In the genomic region with DNA sequence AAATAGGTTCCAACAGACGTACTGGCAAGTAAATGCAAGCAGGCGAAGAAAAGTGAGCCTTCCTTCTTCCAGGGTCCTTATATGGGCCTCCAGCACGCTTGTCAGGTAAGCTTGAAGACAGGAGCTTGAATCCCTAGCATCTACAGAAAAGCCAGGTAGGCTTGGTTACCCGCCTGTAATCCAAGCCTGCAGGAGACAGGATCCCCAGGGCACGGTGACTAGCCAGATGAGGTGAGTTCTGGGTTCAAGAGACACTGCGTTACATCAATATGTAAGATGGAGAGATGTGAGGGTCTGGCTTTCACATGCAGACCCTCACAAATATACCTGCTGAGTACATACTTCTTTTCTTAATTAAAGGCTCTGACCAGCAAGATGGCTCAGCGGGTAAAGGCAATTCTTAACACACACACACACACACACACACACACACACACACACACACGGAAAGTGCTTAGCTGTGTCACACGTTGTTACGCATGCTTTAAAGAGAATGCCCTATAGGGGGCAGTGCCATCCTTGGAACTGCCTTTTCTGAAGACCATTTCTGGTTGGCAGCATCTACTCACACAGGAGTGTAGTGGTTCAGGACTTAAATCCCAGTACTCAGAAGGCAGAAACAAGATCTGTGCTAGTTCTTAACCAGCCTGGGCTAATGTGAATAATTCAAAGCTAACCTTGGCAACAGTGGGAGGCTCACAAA, we compare ENCODE assay signal across 7 mouse cellular contexts. TPM values are rescaled to one million over a fixed set of nuclear protein-coding genes. Genes with fewer than 3 reads are reported as not detected.
DNase-seq lines count a peak whose midpoint lies in the region; ATAC-seq and TF ChIP-seq lines count a peak whose summit lies in the region.

No protein-coding gene starts in this region.

- no peak for TF ChIP-seq CTCF in ES-Bruce4 (IDR thresholded peaks at IDR 0.05; ENCODE audit: low read depth, low read length)

- H3K27me3 ChIP-seq in ES-Bruce4 (ENCODE audit: control insufficient read depth, insufficient read depth, low read length, poor library complexity, severe bottlenecking) = no peaks in the 10 kb centered on the region
- peaks cover 4% of the 10 kb centered on the region; the same call in 1 of the 2 replicates for H3K27me3 ChIP-seq in embryonic facial prominence, embryonic 13.5 days
- no peaks in the 10 kb centered on the region for H3K27me3 ChIP-seq in hindbrain, embryonic 11.5 days (ENCODE audit: control insufficient read depth, insufficient read depth, low read length)

- no peak for ATAC-seq in embryonic facial prominence, embryonic 13.5 days (ENCODE audit: insufficient number of reproducible peaks, insufficient read depth, low FRiP score, low TSS enrichment, low read depth)
- ATAC-seq in hindbrain, embryonic 11.5 days (ENCODE audit: low FRiP score) = no peak

- peak; percentile 78 for DNase-seq in adrenal gland, postnatal 14 days
- peak; percentile 62 for DNase-seq in hindbrain, embryonic 11.5 days (ENCODE audit: low spot score)
- DNase-seq in left cerebral cortex, adult 11 months (ENCODE audit: low spot score) = peak; percentile 49
- peak; percentile 89 for DNase-seq in lung, postnatal 36 days
- peak; percentile 55 for DNase-seq in right cerebral cortex, postnatal 14 days

- H3K9me3 ChIP-seq in ES-Bruce4 (replicated peaks; ENCODE audit: control insufficient read depth, insufficient read depth, low read length, poor library complexity, severe bottlenecking) = no peaks in the 10 kb centered on the region
- no peaks in the 10 kb centered on the region for H3K9me3 ChIP-seq in embryonic facial prominence, embryonic 13.5 days
- H3K9me3 ChIP-seq in hindbrain, embryonic 11.5 days (ENCODE audit: control insufficient read depth, low read length) = no peaks in the 10 kb centered on the region

- H3K9ac ChIP-seq in ES-Bruce4 (ENCODE audit: low read depth, poor library complexity, severe bottlenecking) = peak overlapping the region; percentile 76
- peak overlapping the region; percentile 90 for H3K9ac ChIP-seq in embryonic facial prominence, embryonic 13.5 days
- H3K9ac ChIP-seq in hindbrain, embryonic 11.5 days (ENCODE audit: low read depth, low read length) = peak overlapping the region; percentile 96; the same call in 1 of the 2 replicates

- H3K27ac ChIP-seq in ES-Bruce4 (ENCODE audit: insufficient read depth, low read length) = no peak overlapping the region
- no peak overlapping the region for H3K27ac ChIP-seq in embryonic facial prominence, embryonic 13.5 days
- H3K27ac ChIP-seq in hindbrain, embryonic 11.5 days (ENCODE audit: low read depth, low read length) = no peak overlapping the region

- peak overlapping the region; percentile 89 for H3K4me3 ChIP-seq in ES-Bruce4 (ENCODE audit: low read depth, low read length)
- H3K4me3 ChIP-seq in embryonic facial prominence, embryonic 13.5 days = peak overlapping the region; percentile 67
- H3K4me3 ChIP-seq in hindbrain, embryonic 11.5 days (ENCODE audit: low read depth, low read length) = peak overlapping the region; percentile 85

- TF ChIP-seq EP300 in ES-Bruce4 (IDR thresholded peaks at IDR 0.05; ENCODE audit: insufficient read depth, low read depth, low read length) = no peak

- 44% methylated on average over 10 of the region's 10 CpGs for WGBS in embryonic facial prominence, embryonic 13.5 days
- WGBS in hindbrain, embryonic 11.5 days = 43% methylated on average over 10 of the region's 10 CpGs

- H3K4me2 ChIP-seq in embryonic facial prominence, embryonic 13.5 days = peak overlapping the region; percentile 84
- H3K4me2 ChIP-seq in hindbrain, embryonic 11.5 days (replicated peaks; ENCODE audit: low read depth, low read length) = peak overlapping the region; percentile 81

- peaks cover 6% of the 10 kb centered on the region for H3K36me3 ChIP-seq in ES-Bruce4 (ENCODE audit: control insufficient read depth, insufficient read depth, low read length, poor library complexity, severe bottlenecking)
- peaks cover 10% of the 10 kb centered on the region for H3K36me3 ChIP-seq in embryonic facial prominence, embryonic 13.5 days
- H3K36me3 ChIP-seq in hindbrain, embryonic 11.5 days (ENCODE audit: control insufficient read depth, insufficient read depth, low read length) = 0 out of 2 replicates have a peak, but pooled peaks cover under 1% of the 10 kb centered on the region

- TF ChIP-seq POLR2A in ES-Bruce4 (IDR thresholded peaks at IDR 0.05; ENCODE audit: insufficient read depth, low read length) = no peak

- no peaks in the 10 kb centered on the region for H3K4me1 ChIP-seq in ES-Bruce4 (ENCODE audit: control insufficient read depth, insufficient read depth, low read length)
- H3K4me1 ChIP-seq in embryonic facial prominence, embryonic 13.5 days = peaks cover 14% of the 10 kb centered on the region
- peaks cover 7% of the 10 kb centered on the region; the same call in 1 of the 2 replicates for H3K4me1 ChIP-seq in hindbrain, embryonic 11.5 days (replicated peaks; ENCODE audit: control insufficient read depth, insufficient read depth, low read length)

RNA-seq across cellular contexts. Expression of a gene that starts 0.9 kb away (rescaled TPM):
- 48.4 and 49.8 TPM in 2 replicates for polyA plus RNA-seq in ES-Bruce4 (2011; ENCODE audit: insufficient read depth, insufficient read length, low read depth, missing spikeins)
- 66.9 and 74.2 TPM in 2 replicates for total RNA-seq in adrenal gland, postnatal 14 days (2021)
- polyA plus RNA-seq in embryonic facial prominence, embryonic 13.5 days (2015; fragmentation: Nextera tagmentation; extraction: Ambion mirVana) = 175 and 194 TPM in 2 replicates
- polyA plus RNA-seq in hindbrain, embryonic 11.5 days (2014; fragmentation: Nextera tagmentation; extraction: Ambion mirVana) = 211 and 213 TPM in 2 replicates

RNA-seq across cellular contexts. Expression of a gene that starts 17.6 kb away (rescaled TPM):
- 6.1 and 7.6 TPM in 2 replicates for polyA plus RNA-seq in ES-Bruce4 (2011; ENCODE audit: insufficient read depth, insufficient read length, low read depth, missing spikeins)
- 30.3 and 39.2 TPM in 2 replicates for total RNA-seq in adrenal gland, postnatal 14 days (2021)
- polyA plus RNA-seq in embryonic facial prominence, embryonic 13.5 days (2015; fragmentation: Nextera tagmentation; extraction: Ambion mirVana) = 9.2 and 10.7 TPM in 2 replicates
- polyA plus RNA-seq in hindbrain, embryonic 11.5 days (2014; fragmentation: Nextera tagmentation; extraction: Ambion mirVana) = 17.1 and 18.7 TPM in 2 replicates

RNA-seq across cellular contexts. Expression of a gene that starts 18.9 kb away (rescaled TPM):
- polyA plus RNA-seq in ES-Bruce4 (2011; ENCODE audit: insufficient read depth, insufficient read length, low read depth, missing spikeins) = 7.8 and 10.1 TPM in 2 replicates
- total RNA-seq in adrenal gland, postnatal 14 days (2021) = 0.56 and 7.1 TPM in 2 replicates
- 0.76 and 3.6 TPM in 2 replicates for polyA plus RNA-seq in embryonic facial prominence, embryonic 13.5 days (2015; fragmentation: Nextera tagmentation; extraction: Ambion mirVana)
- 1.8 and 2.1 TPM in 2 replicates for polyA plus RNA-seq in hindbrain, embryonic 11.5 days (2014; fragmentation: Nextera tagmentation; extraction: Ambion mirVana)

RNA-seq across cellular contexts. Expression of a gene that starts 32.7 kb away (rescaled TPM):
- 20.9 and 21.9 TPM in 2 replicates for polyA plus RNA-seq in ES-Bruce4 (2011; ENCODE audit: insufficient read depth, insufficient read length, low read depth, missing spikeins)
- total RNA-seq in adrenal gland, postnatal 14 days (2021) = 74.9 and 80.6 TPM in 2 replicates
- polyA plus RNA-seq in embryonic facial prominence, embryonic 13.5 days (2015; fragmentation: Nextera tagmentation; extraction: Ambion mirVana) = 35.5 and 40.9 TPM in 2 replicates
- 32.4 and 38.4 TPM in 2 replicates for polyA plus RNA-seq in hindbrain, embryonic 11.5 days (2014; fragmentation: Nextera tagmentation; extraction: Ambion mirVana)

RNA-seq across cellular contexts. Expression of a gene that starts 38.7 kb away (rescaled TPM):
- 83.8 and 86.5 TPM in 2 replicates for polyA plus RNA-seq in ES-Bruce4 (2011; ENCODE audit: insufficient read depth, insufficient read length, low read depth, missing spikeins)
- total RNA-seq in adrenal gland, postnatal 14 days (2021) = 47.7 and 51.8 TPM in 2 replicates
- 71.9 and 75.9 TPM in 2 replicates for polyA plus RNA-seq in embryonic facial prominence, embryonic 13.5 days (2015; fragmentation: Nextera tagmentation; extraction: Ambion mirVana)
- polyA plus RNA-seq in hindbrain, embryonic 11.5 days (2014; fragmentation: Nextera tagmentation; extraction: Ambion mirVana) = 60.5 and 64.1 TPM in 2 replicates
